Mouse (Mus musculus): ENCODE results near the gene Akt1s1.

GRCm38 (mm10) chr7:44809466-44809865 lies 39.3 kb upstream of the Akt1s1 start:
- no peak for TF ChIP-seq CTCF (IDR thresholded peaks at IDR 0.05; ENCODE audit: low read depth)
- no peak for TF ChIP-seq EP300 (optimal IDR thresholded peaks at IDR 0.05)
